Mouse (Mus musculus) cortical plate, adult 2 months (tissue): Measurements from ENCODE around the gene Erlin1.

Experiments used
- CTCF ChIP-seq: fragments of 200-500 bp; IDR thresholded peaks from 2 replicates; pipeline ENCODE4 v1.5.1; 2011; ENCODE audit warnings: mild to moderate bottlenecking, control low read depth, low read length; ENCODE audit not compliant: insufficient read depth; ENCODE audit errors: extremely low read depth
- POLR2A ChIP-seq: fragments of 200-500 bp; IDR thresholded peaks from 2 replicates; pipeline ENCODE4 v1.6.1; 2011; ENCODE audit warnings: mild to moderate bottlenecking, low read length, control low read depth; ENCODE audit not compliant: insufficient read depth; ENCODE audit errors: extremely low read depth

GRCm38 (mm10) chr19:44023066-44023465 lies 46.5 kb downstream of the Erlin1 start:
- TF ChIP-seq CTCF (no peak), POLR2A (no peak)
